Mouse (Mus musculus) retina, postnatal 7 days (tissue): ENCODE results near the gene Sult1a1.

Source experiments
- DNase-seq: peaks from one replicate; pipeline ENCODE4 v3.0.0-alpha.2; 2012; ENCODE audit warnings: low read depth, low spot score

Gene Sult1a1

GRCm38 (mm10) chr7:126624774-126625173 lies 51.5 kb downstream of the Sult1a1 start:
- no peak for DNase-seq

- no peak for DNase-seq
Measured at GRCm38 (mm10) chr7:126623381-126623780, 52.9 kb downstream of the Sult1a1 start.
